Mouse (Mus musculus) G1E-ER4 (cell line): ENCODE data around the gene Bves. TPM values are rescaled to one million over a fixed set of nuclear protein-coding genes. Genes with fewer than 3 reads are reported as not detected.

Experiments
- GATA1 ChIP-seq: IDR thresholded peaks from one replicate; pipeline ENCODE4 v1.8.0; 2012; ENCODE audit warnings: low read length, inconsistent platforms
- polyA plus RNA-seq: library from polyadenylated mRNA; stranded (reverse); fragments of >175 nt; gene quantifications from 2 replicates; pipeline ENCODE4 v1.2.3, GENCODE M21; 2012

The Bves gene
- polyA plus RNA-seq, 1 experiment: not detected

DNA sequence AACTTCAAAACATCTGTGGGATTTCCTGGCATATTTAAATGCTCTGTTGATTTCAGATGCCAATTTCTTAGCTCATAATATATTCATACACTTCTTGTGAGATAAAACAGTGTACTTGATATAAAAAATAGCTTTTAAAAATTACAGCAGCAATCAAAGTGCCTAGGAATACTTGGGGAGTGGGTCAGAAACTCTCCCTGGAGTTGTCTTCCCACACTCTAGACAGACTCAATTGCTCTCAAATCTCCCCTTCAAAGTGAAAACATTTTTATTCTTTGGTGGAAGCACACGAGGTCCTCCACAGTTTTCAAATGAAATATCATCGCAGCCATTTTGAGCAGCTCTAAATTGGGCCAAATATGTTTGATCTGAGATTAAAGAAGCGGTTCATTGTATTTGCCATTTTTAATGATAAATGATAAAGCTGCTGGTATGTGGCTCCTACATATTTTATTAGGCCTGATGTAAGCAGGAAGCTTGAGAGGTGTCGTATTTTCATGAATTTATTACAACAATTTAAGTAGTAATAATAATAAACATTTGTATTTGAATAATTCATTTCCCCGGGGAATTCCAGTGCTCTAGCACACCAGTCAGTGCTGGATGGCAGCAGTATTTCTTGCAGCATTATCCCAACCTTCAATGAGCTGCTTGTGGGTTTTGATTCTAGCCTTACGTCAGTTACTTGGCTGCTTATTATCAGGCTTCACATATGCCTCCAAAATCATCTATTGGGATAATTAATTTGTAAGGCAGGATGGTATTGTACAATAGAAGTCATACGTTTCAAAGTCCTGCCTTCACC, 7.2 kb upstream of the Bves start:
- no peak for TF ChIP-seq GATA1

GRCm38 (mm10) chr10:45334925-45335324, 647 bp upstream of the Bves start:
- TF ChIP-seq GATA1: no peak

DNA sequence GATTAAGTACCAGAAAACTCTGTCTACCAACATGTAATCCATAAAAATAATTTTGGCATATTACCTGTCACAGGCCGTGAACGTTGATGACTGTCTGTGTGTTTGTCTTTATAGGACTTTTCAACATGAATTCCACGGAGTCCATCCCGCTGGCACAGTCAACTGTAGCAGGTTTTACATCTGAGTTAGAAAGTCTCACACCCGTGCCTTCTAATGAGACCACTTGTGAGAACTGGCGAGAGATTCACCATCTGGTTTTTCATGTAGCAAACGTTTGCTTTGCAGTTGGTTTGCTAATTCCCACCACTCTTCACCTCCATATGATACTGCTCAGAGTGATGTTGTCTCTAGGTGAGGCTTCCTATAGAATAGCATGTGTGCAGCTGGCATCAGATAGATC, 3.5 kb downstream of the Bves start:
- TF ChIP-seq GATA1: no peak

DNA sequence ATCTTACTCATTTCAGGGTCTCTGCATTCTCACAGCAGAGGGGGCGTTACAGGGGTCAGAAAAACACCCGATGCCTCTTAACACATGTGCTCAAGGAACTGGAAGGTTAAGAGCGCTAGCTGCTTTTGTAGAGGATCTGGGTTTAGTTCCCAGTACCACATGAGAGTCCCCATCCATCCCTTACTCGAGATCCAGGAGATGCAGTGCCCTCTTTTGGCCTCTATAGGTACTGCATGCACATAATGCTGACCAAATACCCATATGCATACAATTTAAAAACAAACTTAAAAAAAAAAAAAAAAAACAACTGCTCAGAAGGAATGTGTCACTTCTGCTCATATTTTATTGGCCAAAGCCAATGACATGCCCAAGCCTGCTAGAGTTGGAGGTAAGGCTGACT, 8.8 kb downstream of the Bves start:
- TF ChIP-seq GATA1: no peak

DNA sequence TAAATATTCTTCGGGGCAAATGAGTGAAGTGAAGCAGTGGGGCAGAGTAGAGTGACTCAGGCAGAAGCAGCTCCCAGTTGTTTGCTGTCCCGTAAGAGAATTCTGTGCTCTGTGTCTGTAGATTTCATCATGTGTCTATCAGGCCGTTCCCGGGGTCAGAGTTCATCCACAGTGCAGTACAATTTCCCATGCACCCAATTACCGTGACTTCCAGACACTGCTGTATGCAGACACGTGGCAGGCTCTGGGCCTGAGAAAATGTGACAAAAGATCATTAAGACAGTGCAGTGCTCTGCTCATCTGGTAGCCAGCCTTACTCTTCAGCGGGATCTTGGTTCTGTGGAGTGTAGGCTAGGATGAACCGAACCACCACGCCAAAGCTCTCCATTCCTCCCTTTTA, 9.6 kb downstream of the Bves start:
- no peak for TF ChIP-seq GATA1

GRCm38 (mm10) chr10:45356091-45356490, 20.5 kb downstream of the Bves start:
- TF ChIP-seq GATA1: no peak

GRCm38 (mm10) chr10:45363396-45363795, 27.8 kb downstream of the Bves start:
- no peak for TF ChIP-seq GATA1

- no peak for TF ChIP-seq GATA1
Observed at GRCm38 (mm10) chr10:45366987-45367705, 31.6 kb downstream of the Bves start.

DNA sequence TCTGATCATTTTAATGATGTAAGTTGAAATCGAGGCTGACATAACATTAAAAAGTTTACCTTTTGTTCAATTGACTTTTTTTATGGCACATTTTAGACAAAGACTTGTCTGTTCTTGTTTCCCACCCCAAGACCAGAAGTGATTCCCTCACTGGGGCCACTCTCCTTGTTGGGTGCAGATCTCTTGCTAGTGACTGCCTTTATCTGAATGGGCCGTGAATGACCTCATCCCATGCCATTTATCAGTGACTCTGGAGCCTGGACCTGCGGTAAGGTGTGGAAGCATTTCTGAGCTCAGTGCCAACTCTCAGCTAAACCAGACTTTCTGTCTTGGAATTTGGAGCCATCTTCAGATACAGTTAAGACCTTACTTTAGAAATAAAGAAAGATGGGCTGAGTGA, 34.1 kb downstream of the Bves start:
- no peak for TF ChIP-seq GATA1

DNA sequence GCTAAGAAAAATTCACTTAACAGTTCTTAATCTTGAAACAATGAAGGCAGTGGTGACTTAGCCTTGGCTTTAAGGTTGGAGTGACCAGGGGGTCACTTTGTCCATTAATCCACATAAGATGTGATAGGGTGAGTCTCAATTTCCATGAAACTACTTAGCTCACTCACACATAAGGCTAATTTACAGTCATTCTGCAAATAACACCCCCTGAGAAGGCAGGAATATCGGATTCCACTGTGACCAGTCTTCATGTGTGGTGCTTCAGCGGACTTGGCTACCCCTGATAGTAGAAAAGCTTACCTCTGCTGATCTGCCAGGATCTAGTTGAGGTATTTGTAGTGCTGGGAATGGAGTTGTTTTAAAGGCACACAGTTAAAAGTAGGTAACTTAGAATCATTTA, 35.0 kb downstream of the Bves start:
- no peak for TF ChIP-seq GATA1

DNA sequence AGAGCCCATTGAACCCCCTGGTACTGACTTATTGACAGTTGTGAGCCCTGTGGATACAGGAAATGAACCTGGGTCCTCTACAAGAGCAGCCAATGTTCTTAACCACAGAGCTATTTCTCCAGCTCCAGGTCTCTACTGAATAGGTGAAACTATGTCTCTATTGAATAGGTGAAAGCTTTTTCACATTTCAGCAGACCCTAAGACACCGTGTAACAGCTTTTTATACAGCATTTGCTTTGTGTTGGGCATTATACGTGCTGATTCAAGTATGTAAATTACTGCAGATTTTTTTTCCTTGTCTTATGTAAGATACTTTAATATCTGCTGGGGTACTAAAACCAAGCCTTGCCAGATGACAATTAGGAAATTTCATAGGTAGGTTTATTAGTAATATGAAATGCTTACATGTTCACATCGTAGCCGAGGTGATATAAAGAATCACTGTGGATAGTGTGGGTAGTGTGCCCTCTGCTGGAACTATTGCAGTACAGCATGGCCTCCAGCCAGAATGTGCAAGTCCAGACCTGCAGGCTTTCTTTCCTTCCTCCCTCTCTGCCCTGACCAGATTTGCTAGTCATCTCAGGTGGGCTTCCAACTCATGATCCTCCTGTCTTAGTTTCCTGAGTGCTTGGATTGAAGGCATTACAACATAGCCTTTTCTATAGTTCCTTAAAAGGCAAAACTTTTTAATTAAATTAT, 37.6 kb downstream of the Bves start:
- TF ChIP-seq GATA1: no peak

- TF ChIP-seq GATA1: no peak
Observed at GRCm38 (mm10) chr10:45378269-45378668, 42.7 kb downstream of the Bves start.

- TF ChIP-seq GATA1: no peak
Observed at GRCm38 (mm10) chr10:45381937-45382636, 46.5 kb downstream of the Bves start.

DNA sequence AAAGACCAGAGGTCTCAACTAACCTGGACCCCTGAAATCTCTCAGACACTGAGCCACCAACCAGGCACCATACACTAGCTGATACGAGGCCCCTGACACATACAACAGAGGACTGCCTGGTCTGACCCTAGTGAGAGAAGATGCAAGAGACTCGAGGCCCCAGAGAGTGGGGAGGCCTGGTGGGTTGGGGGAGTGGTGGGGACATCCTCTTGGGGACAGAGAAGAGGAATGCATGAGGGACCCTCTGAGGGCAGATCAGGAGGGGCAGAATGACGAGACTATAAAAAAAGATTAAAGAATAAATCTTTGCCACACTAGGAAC, 47.0 kb downstream of the Bves start:
- no peak for TF ChIP-seq GATA1

GRCm38 (mm10) chr10:45398211-45398610, 62.6 kb downstream of the Bves start:
- TF ChIP-seq GATA1: no peak

- TF ChIP-seq GATA1: no peak
Observed at GRCm38 (mm10) chr10:45399702-45400243, 64.2 kb downstream of the Bves start.
